Mouse (Mus musculus): ENCODE results near the gene Tdrd7. TPM values are rescaled to one million over a fixed set of nuclear protein-coding genes. Genes with fewer than 3 reads are reported as not detected.

The Tdrd7 gene
- total and polyA plus RNA-seq, 3 experiments = 6.2 to 12.6 (median 11.2) TPM

DNA sequence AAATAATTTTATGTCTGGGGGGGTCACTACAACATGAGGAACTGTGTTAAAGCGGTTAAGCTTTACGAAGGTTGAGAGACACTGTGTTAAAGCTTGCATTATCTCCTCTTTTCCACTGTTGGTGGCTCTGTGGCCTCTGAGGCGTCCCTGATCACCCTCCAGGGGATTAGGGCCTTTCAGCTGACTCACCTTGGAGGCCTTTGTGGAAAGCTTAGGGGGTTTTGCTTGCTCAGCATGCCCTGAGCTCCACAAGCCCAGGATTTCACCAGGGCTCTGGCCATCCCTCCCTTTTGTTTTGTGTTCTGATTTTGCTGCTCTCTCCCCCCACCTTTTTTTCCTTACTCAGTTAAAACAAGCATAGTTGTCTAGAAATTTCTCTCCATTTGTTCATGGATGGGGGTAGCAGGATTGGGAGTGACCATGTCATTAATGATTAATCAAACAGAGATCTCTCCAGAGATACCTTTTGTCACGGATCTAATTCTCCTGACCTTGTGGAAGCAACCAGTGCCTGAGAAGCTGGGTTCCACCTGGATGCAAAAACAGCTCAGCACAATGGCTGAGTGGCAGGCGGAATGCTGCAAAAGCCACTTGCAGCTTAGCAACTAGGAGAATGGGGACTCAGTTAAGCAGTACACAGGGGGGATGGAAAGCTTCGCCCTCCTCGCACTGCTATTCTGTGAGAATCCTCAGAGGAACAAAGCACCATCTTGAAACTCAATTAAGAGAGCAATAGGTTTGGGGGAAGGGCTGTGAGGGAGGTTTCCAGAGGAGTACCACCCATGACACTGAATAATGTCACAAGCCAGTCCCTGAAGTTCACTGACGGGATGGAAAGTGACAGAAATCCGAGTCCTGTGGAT, 2.6 kb downstream of the Tdrd7 start:
- Histone ChIP-seq H3K9ac (ENCODE audit: low read depth, low read length) (no peak overlapping the region), H3K27me3 (ENCODE audit: control insufficient read depth, insufficient read depth, low read length) (no peaks in the 10 kb centered on the region), H3K4me3 (no peak overlapping the region), H3K79me2 (replicated peaks; ENCODE audit: control insufficient read depth, insufficient read depth, low read length) (no peaks in the 10 kb centered on the region), H3K4me1 (ENCODE audit: control insufficient read depth, insufficient read depth, low read length) (peaks cover 23% of the 10 kb centered on the region), H3K36me3 (ENCODE audit: control insufficient read depth, insufficient read depth, low read length) (peaks cover 12% of the 10 kb centered on the region), H3K27ac (peak overlapping the region; percentile 68)
- DNase-seq = peak in 1 of 2 experiments; percentile 39
- TF ChIP-seq POLR2A (IDR thresholded peaks at IDR 0.05; ENCODE audit: insufficient read depth, low read depth, low read length) (peak; percentile 38; the same call in 1 of the 2 replicates), CTCF (IDR thresholded peaks at IDR 0.05) (no peak), EP300 (IDR thresholded peaks at IDR 0.05; ENCODE audit: insufficient read depth, low read depth, low read length) (peak; percentile 86; the same call in 1 of the 2 replicates)
- 58% methylated on average over 9 of the region's 9 CpGs for WGBS
- intact Hi-C loops (cut with DNase I) = no loop called here

DNA sequence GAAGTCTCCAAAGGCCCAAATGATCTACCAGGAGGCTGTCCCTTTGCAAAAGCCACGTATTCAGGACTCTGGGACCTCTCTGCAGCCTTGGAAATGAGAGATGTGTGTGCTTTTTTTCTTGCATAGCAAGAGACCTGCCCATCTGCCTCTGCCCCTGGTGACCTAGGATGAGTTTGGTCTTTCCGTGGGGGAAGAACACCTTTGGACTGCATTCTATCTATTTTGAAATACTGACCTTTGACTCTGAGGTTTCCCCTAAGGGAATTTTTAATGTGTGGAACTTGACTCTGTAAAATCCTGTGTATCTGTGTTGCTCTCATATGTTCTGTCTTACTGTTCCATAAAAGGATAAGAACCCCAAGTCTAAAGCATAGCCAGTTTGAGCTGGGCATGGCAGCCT, 3.9 kb downstream of the Tdrd7 start:
- H3K27ac ChIP-seq = peak overlapping the region; percentile 68; the same call in 1 of the 2 replicates

DNA sequence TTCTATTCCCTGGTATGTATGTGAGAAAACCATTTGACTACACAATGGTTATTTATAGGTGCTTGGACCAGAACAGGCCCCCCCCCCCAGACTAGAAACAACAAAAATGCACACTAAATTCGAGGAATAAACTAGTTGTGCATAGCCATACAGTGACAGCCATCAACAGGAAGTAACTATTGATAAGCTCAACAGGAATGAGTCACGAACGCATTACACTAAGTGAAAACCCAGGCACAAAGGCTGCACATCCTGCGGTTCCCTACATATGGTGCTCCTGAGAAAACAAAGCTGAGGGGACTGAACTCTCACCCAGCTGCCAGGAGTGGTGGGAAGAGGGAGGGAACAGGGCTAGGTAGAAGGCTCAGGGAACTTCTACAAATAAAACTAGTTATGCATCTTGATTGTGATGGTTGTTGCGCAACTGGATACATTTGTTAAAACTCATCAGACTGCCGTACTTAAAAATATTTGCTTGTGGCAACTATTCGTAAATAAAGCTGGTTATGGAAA, 5.0 kb downstream of the Tdrd7 start:
- 0 out of 2 replicates have a peak, but pooled peaks have one; percentile 31 for TF ChIP-seq EP300 (IDR thresholded peaks at IDR 0.05; ENCODE audit: insufficient read depth, low read depth, low read length)
- no peak for TF ChIP-seq CTCF (IDR thresholded peaks at IDR 0.05)
- no peak for TF ChIP-seq POLR2A (IDR thresholded peaks at IDR 0.05; ENCODE audit: insufficient read depth, low read depth, low read length)
- DNase-seq = peak in 1 of 2 experiments; percentile 17
- WGBS = 42% methylated on average over 7 of the region's 7 CpGs
- peaks cover 15% of the 10 kb centered on the region for H3K36me3 ChIP-seq (ENCODE audit: control insufficient read depth, insufficient read depth, low read length)
- peaks cover 26% of the 10 kb centered on the region for H3K4me1 ChIP-seq (ENCODE audit: control insufficient read depth, insufficient read depth, low read length)
- no peak overlapping the region for H3K4me3 ChIP-seq
- H3K9ac ChIP-seq (ENCODE audit: low read depth, low read length) = no peak overlapping the region
- intact Hi-C loops (cut with DNase I) = loop anchor here (5.0 kb wide), 1 partner anchor 57 kb away; no protein-coding TSS in a partner anchor
- peak overlapping the region; percentile 59 for H3K27ac ChIP-seq
- no peaks in the 10 kb centered on the region for H3K27me3 ChIP-seq (ENCODE audit: control insufficient read depth, insufficient read depth, low read length)
- peaks cover 5% of the 10 kb centered on the region for H3K79me2 ChIP-seq (replicated peaks; ENCODE audit: control insufficient read depth, insufficient read depth, low read length)

More for the DNA sequence above, 3.9 kb downstream of the Tdrd7 start:
- peaks cover 26% of the 10 kb centered on the region for H3K4me1 ChIP-seq (ENCODE audit: control insufficient read depth, insufficient read depth, low read length)
- H3K36me3 ChIP-seq (ENCODE audit: control insufficient read depth, insufficient read depth, low read length) = peaks cover 15% of the 10 kb centered on the region
- H3K79me2 ChIP-seq (replicated peaks; ENCODE audit: control insufficient read depth, insufficient read depth, low read length) = 0 out of 2 replicates have a peak, but pooled peaks cover 1% of the 10 kb centered on the region
- intact Hi-C loops (cut with DNase I) = no loop called here
- DNase-seq = no peak
- H3K27me3 ChIP-seq (ENCODE audit: control insufficient read depth, insufficient read depth, low read length) = no peaks in the 10 kb centered on the region
- H3K4me3 ChIP-seq = no peak overlapping the region
- WGBS = 51% methylated on average over 2 of the region's 2 CpGs
- TF ChIP-seq CTCF (IDR thresholded peaks at IDR 0.05) = no peak
- TF ChIP-seq POLR2A (IDR thresholded peaks at IDR 0.05; ENCODE audit: insufficient read depth, low read depth, low read length) = no peak
- no peak for TF ChIP-seq EP300 (IDR thresholded peaks at IDR 0.05; ENCODE audit: insufficient read depth, low read depth, low read length)
- no peak overlapping the region for H3K9ac ChIP-seq (ENCODE audit: low read depth, low read length)

DNA sequence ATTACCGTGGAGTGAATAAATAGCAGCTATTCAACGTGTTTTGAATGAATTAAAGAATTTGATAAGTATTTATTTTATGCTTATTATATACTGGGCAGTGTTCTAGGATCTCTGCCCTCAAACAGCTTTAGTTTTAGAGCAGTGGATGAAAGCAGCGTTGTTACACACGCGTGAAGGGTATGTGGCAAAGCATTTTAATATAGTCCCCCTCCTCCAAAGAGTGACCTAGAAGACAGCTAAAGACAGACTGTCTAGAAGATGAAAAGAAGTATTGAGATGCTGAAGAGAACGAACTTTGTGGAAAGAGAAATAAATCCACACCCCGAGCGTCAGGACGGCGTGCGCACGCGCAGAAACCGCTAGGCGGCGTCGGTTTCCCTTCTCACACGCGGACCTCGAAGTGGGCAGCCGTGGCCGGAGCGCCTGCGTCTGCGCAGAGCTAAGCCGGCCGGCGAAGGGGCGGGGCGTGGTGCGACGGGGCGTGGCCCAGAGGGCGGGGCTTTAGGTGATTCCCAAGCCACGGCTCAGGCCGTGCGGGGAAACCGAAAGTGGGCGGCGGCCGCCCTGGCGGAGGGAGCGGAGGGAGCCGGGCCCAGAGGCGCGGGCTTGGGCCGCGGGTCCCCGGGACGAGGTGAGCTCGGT, 6.8 kb downstream of the Tdrd7 start:
- H3K27ac ChIP-seq = peak overlapping the region; percentile 89
- peaks cover 16% of the 10 kb centered on the region for H3K4me1 ChIP-seq (ENCODE audit: control insufficient read depth, insufficient read depth, low read length)
- peaks cover 9% of the 10 kb centered on the region for H3K79me2 ChIP-seq (replicated peaks; ENCODE audit: control insufficient read depth, insufficient read depth, low read length)
- peaks cover 18% of the 10 kb centered on the region for H3K36me3 ChIP-seq (ENCODE audit: control insufficient read depth, insufficient read depth, low read length)
- peak overlapping the region; percentile 93 for H3K9ac ChIP-seq (ENCODE audit: low read depth, low read length)
- intact Hi-C loops (cut with DNase I) = loop anchor here (2.0 to 5.0 kb wide), 3 partner anchors 17 to 155 kb away; no protein-coding TSS in a partner anchor
- no peaks in the 10 kb centered on the region for H3K27me3 ChIP-seq (ENCODE audit: control insufficient read depth, insufficient read depth, low read length)
- 2% methylated on average over 49 of the region's 51 CpGs for WGBS
- H3K4me3 ChIP-seq = peak overlapping the region; percentile 82
- TF ChIP-seq CTCF (IDR thresholded peaks at IDR 0.05) (peak; percentile 93), POLR2A (IDR thresholded peaks at IDR 0.05; ENCODE audit: insufficient read depth, low read depth, low read length) (peak; percentile 49), EP300 (IDR thresholded peaks at IDR 0.05; ENCODE audit: insufficient read depth, low read depth, low read length) (0 out of 2 replicates have a peak, but pooled peaks have one; percentile 67)
- peak; percentile 99 to 100 for DNase-seq

DNA sequence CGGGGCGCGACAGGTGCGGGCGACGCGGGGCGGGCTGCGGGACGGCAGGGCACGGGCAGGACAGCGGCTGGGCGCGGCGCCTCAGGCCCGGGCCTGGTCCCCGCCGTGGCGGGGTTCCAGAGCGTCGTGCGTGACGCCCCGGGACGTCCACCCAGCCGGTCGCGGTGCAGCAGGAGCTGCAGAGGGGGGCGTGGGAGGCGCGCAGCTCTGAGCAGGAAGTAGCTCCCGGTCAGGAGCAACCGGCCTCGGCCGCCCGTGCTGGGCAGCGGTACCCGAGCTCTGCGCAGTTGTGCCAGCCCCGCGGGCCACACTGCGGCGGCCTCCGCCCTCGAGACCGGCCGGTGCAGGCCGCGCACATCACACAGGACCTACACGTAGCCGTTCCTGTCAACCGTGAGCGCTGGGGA, 7.3 kb downstream of the Tdrd7 start:
- H3K4me1 ChIP-seq (ENCODE audit: control insufficient read depth, insufficient read depth, low read length) = peaks cover 14% of the 10 kb centered on the region
- intact Hi-C loops (cut with DNase I) = loop anchor here (2.0 to 5.0 kb wide), 3 partner anchors 16 to 154 kb away; no protein-coding TSS in a partner anchor
- TF ChIP-seq POLR2A (IDR thresholded peaks at IDR 0.05; ENCODE audit: insufficient read depth, low read depth, low read length) (no peak), EP300 (IDR thresholded peaks at IDR 0.05; ENCODE audit: insufficient read depth, low read depth, low read length) (no peak), CTCF (IDR thresholded peaks at IDR 0.05) (no peak)
- peak overlapping the region; percentile 93 for H3K9ac ChIP-seq (ENCODE audit: low read depth, low read length)
- H3K27me3 ChIP-seq (ENCODE audit: control insufficient read depth, insufficient read depth, low read length) = no peaks in the 10 kb centered on the region
- peak overlapping the region; percentile 89 for H3K27ac ChIP-seq
- H3K79me2 ChIP-seq (replicated peaks; ENCODE audit: control insufficient read depth, insufficient read depth, low read length) = peaks cover 12% of the 10 kb centered on the region
- H3K4me3 ChIP-seq = peak overlapping the region; percentile 82
- no peak for DNase-seq
- WGBS = under 1% methylated on average over 48 of the region's 53 CpGs
- H3K36me3 ChIP-seq (ENCODE audit: control insufficient read depth, insufficient read depth, low read length) = peaks cover 16% of the 10 kb centered on the region

All from heart, adult 2 months (tissue).